Mouse (Mus musculus): Measurements from ENCODE around the gene Cplx3. TPM values are rescaled to one million over a fixed set of nuclear protein-coding genes. Genes with fewer than 3 reads are reported as not detected.

Gene Cplx3
- polyA plus RNA-seq, 1 experiment from 2014 or later = not detected

DNA sequence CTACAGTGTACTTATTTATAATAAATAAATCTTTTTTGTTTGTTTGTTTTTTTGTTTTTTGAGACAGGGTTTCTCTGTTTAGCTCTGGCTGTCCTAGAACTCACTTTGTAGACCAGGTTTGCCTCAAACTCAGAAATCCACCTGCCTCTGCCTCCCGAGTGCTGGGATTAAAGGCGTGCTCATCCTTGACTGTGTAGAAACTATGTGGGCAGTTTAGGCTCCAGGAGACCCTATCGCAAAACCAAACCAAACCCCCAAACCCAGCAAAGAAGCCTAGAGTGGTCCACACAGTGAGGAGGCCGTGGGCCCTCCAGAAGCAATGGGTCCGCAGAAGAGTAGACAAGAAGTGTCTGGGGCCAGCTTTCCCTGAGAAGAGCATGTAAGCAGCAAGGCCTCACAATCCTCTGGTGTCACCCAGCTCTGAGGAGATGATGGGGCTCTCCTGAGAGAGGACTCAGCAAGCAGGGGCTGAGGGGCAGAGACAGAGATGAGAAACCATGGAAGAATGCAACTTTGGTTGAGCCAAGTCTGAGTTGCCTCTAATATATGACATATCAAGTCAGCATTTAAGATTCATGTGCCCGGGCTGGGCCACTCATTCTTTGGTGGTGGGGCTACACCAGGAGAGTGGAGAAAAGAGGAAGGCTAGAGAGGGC lies 44.2 kb upstream of the Cplx3 start:
- H3K27me3 ChIP-seq (ENCODE audit: insufficient read depth, low read length) = peaks cover 7% of the 10 kb centered on the region; the same call in 1 of the 2 replicates
- no peaks in the 10 kb centered on the region for H3K36me3 ChIP-seq (ENCODE audit: insufficient read depth)
- ATAC-seq (ENCODE audit: insufficient read depth) = no peak
- no peak overlapping the region for H3K27ac ChIP-seq (ENCODE audit: low read depth)
- no peak overlapping the region for H3K4me2 ChIP-seq
- H3K4me3 ChIP-seq (ENCODE audit: low read depth, low read length) = no peak overlapping the region
- 87% methylated on average over 6 of the region's 6 CpGs for WGBS
- no peaks in the 10 kb centered on the region for H3K9me3 ChIP-seq (ENCODE audit: low read depth, low read length)
- peaks cover 2% of the 10 kb centered on the region; the same call in 1 of the 2 replicates for H3K4me1 ChIP-seq (ENCODE audit: insufficient read depth)
- H3K9ac ChIP-seq = no peak overlapping the region
- TF ChIP-seq CTCF (IDR thresholded peaks at IDR 0.05; ENCODE audit: low read depth) = no peak
- no peak for DNase-seq

DNA sequence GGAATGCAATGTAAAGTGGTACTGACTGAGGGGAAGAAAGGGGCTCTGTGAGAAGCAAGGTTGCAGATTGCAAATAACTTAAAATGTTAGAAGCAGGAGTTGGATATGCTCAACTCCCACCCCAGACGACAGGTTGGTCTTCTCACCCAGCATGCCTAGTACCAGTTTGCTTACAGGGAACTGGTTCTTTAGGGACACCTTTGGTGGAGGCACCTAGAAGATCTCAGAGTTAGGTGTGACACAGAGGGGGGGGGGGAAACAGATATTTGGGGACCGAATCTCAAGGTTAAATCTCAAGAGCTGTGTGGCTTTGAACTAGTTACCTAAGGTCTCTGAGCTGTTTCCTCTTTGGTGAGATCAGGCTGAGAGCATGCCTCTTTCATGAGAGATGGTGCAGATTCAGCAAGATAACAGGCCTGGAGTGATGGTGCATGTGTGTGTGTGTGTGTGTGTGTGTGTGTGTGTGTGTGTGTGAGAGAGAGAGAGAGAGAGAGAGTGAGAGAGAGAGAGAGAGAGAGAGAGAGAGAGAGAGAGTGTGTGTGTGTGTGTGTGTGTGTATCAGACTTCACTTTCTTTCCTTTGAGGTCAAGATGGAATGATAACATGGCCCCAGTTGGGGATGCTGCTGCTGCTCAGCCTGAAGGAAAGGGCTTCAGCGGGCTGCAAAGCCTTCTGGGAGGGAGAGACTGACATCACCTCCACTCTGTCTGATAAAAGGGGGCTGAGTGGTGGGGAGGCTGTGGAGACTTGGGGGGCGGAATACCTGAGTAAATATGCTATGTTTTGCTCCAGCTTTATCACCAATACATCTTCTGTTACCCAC lies 41.4 kb upstream of the Cplx3 start:
- no peaks in the 10 kb centered on the region for H3K27me3 ChIP-seq (ENCODE audit: insufficient read depth, low read length)
- no peak for TF ChIP-seq CTCF (IDR thresholded peaks at IDR 0.05; ENCODE audit: low read depth)
- no peaks in the 10 kb centered on the region for H3K36me3 ChIP-seq (ENCODE audit: insufficient read depth)
- no peak overlapping the region for H3K4me2 ChIP-seq
- DNase-seq (no peak), ATAC-seq (ENCODE audit: insufficient read depth) (no peak)
- H3K27ac ChIP-seq (ENCODE audit: low read depth) = no peak overlapping the region
- peaks cover 16% of the 10 kb centered on the region for H3K4me1 ChIP-seq (ENCODE audit: insufficient read depth)
- H3K9ac ChIP-seq = no peak overlapping the region
- no peak overlapping the region for H3K4me3 ChIP-seq (ENCODE audit: low read depth, low read length)
- no peaks in the 10 kb centered on the region for H3K9me3 ChIP-seq (ENCODE audit: low read depth, low read length)
- 64% methylated on average over 4 of the region's 4 CpGs for WGBS

DNA sequence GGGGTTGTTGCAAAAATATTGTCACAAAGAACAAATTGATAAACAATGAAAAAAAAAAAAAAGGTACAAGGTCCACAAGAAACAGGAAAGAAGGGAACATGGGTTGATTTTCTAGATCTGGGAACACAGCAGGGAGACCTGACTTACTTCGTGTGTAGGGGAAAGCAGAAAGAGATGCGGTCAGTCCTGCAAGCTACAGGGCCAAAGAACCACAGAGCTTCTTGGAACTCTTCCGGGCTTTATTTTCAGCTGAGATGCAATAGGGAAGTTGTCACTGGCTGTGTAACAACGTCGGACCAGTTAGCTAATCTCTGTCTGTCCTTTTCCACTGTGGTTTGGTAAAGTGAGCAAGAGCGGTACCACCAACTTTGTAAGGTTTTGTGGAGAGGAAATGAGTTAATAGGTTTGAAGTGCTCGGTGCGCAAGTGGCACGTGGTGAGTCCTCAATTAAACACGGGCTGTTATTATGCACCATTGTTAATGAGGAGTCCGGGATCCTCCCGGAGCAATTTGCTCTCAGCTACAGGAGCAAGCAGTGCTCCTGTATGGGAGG lies 40.5 kb upstream of the Cplx3 start:
- Histone ChIP-seq H3K27ac (ENCODE audit: low read depth) (no peak overlapping the region), H3K4me2 (no peak overlapping the region), H3K4me1 (ENCODE audit: insufficient read depth) (peaks cover 17% of the 10 kb centered on the region), H3K9me3 (ENCODE audit: low read depth, low read length) (no peaks in the 10 kb centered on the region), H3K36me3 (ENCODE audit: insufficient read depth) (peaks cover 5% of the 10 kb centered on the region; the same call in 1 of the 2 replicates), H3K27me3 (ENCODE audit: insufficient read depth, low read length) (no peaks in the 10 kb centered on the region), H3K9ac (no peak overlapping the region), H3K4me3 (ENCODE audit: low read depth, low read length) (no peak overlapping the region)
- DNase-seq = no peak
- no peak for TF ChIP-seq CTCF (IDR thresholded peaks at IDR 0.05; ENCODE audit: low read depth)
- ATAC-seq (ENCODE audit: insufficient read depth) = no peak
- WGBS = 73% methylated on average over 12 of the region's 12 CpGs

DNA sequence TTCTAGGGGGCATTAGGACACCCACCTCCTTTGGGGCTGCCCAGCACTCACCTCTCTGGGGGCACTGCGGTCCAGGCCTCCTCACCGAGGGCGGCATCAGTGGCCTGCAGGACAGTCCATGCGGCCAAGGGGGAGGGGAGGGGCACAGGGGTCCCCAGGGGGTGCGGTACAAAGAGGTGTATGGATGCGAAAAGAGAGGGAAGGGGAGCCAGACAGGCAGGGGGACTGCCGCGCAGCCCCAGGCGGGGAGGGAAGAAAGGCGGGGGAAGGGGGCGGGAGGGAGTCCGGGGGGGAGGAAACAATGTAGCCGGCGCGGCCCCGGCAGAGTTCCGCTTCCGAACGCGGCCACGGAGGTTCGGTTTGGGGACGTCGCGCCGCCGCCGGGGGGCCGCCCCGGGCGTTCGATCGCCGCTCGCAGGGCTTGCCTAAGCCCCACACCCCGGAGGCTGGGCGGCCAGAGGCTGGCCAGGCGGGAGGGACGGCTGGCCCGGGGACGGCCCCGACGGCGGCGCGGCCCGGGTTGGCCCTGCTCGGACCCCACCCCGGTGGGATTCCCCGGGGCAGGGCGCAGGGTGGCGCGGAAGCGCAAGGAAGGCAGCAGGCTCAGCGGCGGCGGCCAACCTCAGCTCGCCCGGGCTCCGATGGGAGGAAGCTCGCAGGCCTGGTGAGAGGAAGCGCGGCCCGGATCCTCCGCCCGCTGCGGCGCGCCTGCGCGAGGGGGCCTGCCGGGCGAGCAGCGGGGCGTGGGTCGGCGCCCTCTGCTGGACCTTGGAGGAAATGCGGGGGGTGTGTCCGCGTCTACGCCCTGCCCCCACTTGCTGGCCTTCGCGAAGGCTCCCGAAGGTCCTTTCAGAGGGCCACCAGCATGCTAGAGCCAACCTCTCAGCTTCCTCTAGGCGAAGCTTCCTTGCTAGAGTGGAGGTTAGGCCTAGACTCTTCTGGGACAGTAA lies 39.1 kb upstream of the Cplx3 start:
- under 1% methylated on average over 74 of the region's 85 CpGs for WGBS
- H3K27me3 ChIP-seq (ENCODE audit: insufficient read depth, low read length) = no peaks in the 10 kb centered on the region
- DNase-seq (peak; percentile 96), ATAC-seq (ENCODE audit: insufficient read depth) (peak; percentile 90)
- H3K36me3 ChIP-seq (ENCODE audit: insufficient read depth) = peaks cover 5% of the 10 kb centered on the region; the same call in 1 of the 2 replicates
- H3K9ac ChIP-seq = peak overlapping the region; percentile 97
- H3K4me1 ChIP-seq (ENCODE audit: insufficient read depth) = peaks cover 23% of the 10 kb centered on the region
- TF ChIP-seq CTCF (IDR thresholded peaks at IDR 0.05; ENCODE audit: low read depth) = peak; percentile 82
- H3K4me2 ChIP-seq = peak overlapping the region; percentile 86
- H3K9me3 ChIP-seq (ENCODE audit: low read depth, low read length) = no peaks in the 10 kb centered on the region
- peak overlapping the region; percentile 96 for H3K27ac ChIP-seq (ENCODE audit: low read depth)
- H3K4me3 ChIP-seq (ENCODE audit: low read depth, low read length) = peak overlapping the region; percentile 90

DNA sequence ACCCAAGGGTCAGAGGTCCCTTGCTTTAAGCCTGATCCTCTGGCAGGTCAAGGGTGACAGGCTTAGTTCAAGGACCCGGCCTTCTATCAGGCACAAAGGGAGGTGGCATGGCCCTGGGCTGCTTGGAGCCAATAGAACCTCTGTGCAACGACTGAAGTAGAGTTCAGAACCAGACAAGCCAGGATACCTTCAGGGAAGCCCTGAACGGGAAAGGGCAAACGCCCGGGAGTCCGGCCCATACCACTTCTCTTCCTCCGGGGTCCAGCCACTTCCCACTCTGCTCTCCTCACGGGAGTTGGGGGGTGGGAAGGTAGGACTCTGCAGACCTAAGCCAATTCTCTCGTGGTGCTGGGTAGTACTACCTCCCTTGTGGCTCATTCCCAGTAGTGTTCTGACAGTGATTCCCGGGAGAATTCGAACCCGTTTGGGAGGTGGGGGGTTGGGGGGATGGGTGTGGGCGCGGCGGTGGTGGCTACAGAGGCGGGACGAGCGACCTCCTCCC lies 38.4 kb upstream of the Cplx3 start:
- Histone ChIP-seq H3K4me2 (peak overlapping the region; percentile 86), H3K4me1 (ENCODE audit: insufficient read depth) (peaks cover 30% of the 10 kb centered on the region), H3K36me3 (ENCODE audit: insufficient read depth) (peaks cover 5% of the 10 kb centered on the region; the same call in 1 of the 2 replicates), H3K27me3 (ENCODE audit: insufficient read depth, low read length) (no peaks in the 10 kb centered on the region), H3K27ac (ENCODE audit: low read depth) (peak overlapping the region; percentile 96; the same call in 1 of the 2 replicates), H3K9me3 (ENCODE audit: low read depth, low read length) (no peaks in the 10 kb centered on the region), H3K9ac (peak overlapping the region; percentile 97), H3K4me3 (ENCODE audit: low read depth, low read length) (peak overlapping the region; percentile 90)
- no peak for TF ChIP-seq CTCF (IDR thresholded peaks at IDR 0.05; ENCODE audit: low read depth)
- ATAC-seq (ENCODE audit: insufficient read depth) (peak; percentile 23; the same call in 1 of the 2 replicates), DNase-seq (no peak)
- 0% methylated on average over 18 of the region's 18 CpGs for WGBS

DNA sequence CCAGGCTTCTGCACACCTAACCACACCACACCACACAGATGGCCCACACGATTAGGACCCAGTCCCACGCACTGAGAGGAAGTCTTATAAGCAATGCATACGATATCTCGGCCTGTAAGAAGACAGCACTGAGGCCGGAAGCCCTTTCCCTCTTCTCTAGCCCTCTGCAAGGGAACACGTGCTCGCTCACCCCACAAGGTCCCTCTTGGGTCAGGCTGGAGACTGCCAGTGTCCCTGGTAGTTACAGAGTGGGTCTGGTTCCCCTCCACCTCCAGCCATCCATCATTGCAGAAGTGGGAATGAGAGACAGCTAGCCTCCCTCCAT lies 37.7 kb upstream of the Cplx3 start:
- TF ChIP-seq CTCF (IDR thresholded peaks at IDR 0.05; ENCODE audit: low read depth) = no peak
- ATAC-seq (ENCODE audit: insufficient read depth) = no peak
- peaks cover 37% of the 10 kb centered on the region for H3K4me1 ChIP-seq (ENCODE audit: insufficient read depth)
- H3K27me3 ChIP-seq (ENCODE audit: insufficient read depth, low read length) = no peaks in the 10 kb centered on the region
- H3K36me3 ChIP-seq (ENCODE audit: insufficient read depth) = peaks cover 5% of the 10 kb centered on the region; the same call in 1 of the 2 replicates
- H3K27ac ChIP-seq (ENCODE audit: low read depth) = no peak overlapping the region
- H3K4me3 ChIP-seq (ENCODE audit: low read depth, low read length) = peak overlapping the region; percentile 90
- WGBS = 29% methylated on average over 7 of the region's 7 CpGs
- peak overlapping the region; percentile 86 for H3K4me2 ChIP-seq
- peak overlapping the region; percentile 97 for H3K9ac ChIP-seq
- DNase-seq = no peak
- H3K9me3 ChIP-seq (ENCODE audit: low read depth, low read length) = no peaks in the 10 kb centered on the region
